Mouse (Mus musculus) brain, embryonic 14.5 days (tissue): ENCODE data around the gene Vmn1r131. TPM values are rescaled to one million over a fixed set of nuclear protein-coding genes. Genes with fewer than 3 reads are reported as not detected.
"Not testable (repeated sequence)": the region's sequence is repeated elsewhere in the genome, so short reads cannot be mapped to it uniquely, and the experiment has no call there.

Experiments
- DNase-seq: peaks from one replicate; pipeline ENCODE4 v3.0.0-alpha.2; 2011; ENCODE audit warnings: low read depth
- polyA plus RNA-seq: library from polyadenylated mRNA; depleted of rRNA; stranded (reverse); fragments of >200 nt; gene quantifications from 2 replicates; pipeline ENCODE4 v1.2.3, GENCODE M21; 2012; rRNA removed

Gene Vmn1r131
- not detected in 2 replicates for polyA plus RNA-seq

DNA sequence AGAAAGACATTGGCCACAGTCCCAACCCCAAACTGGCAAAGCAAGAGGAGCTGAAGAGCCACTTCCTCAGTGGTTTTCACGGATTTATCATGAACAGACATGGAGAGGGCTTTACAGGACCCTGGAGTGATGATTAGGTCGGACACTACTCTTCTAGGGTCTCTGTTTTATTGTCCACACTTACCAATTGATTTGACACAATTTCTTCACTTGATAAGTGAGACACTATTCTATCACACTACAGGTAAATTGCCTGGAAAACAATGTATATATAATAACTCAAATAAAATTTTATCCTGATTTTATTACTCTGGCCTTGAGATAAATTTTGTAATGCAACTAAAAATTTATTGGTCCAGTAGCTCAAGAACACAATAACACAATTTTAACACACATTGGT is at the start of gene Vmn1r131:
Vmn1r131 (minus strand) TSS at position 101 of the 400 bp plus-strand sequence.
- not testable (repeated sequence) for DNase-seq

DNA sequence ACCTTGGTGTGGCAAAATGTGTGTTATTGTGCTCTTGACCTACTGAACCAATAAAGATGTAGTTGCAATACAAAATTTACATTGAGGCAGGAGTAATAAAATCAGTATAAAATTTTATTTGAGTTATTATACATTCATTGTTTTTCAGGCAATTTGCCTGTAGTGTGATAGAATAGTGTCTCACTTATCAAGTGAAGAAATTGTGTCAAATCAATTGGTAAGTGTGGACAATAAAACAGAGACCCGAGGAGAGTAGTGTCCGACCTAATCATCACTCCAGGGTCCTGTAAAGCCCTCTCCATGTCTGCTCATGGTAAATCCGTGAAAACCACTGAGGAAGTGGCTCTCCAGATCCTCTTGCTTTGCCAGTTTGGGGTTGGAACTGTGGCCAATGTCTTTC is 34.4 kb downstream of the Vmn1r131 start, which contains the start of gene Vmn1r130:
Vmn1r130 (plus strand) TSS at position 301 of the 400 bp plus-strand sequence.
- DNase-seq = not testable (repeated sequence)

Other genes starting within 250 kb of the Vmn1r131 start
- gene Vmn1r126, start 244.6 kb downstream of the Vmn1r131 start, polyA plus RNA-seq = not detected in 2 replicates
- not detected in 2 replicates for gene Vmn1r127, start 226.2 kb downstream of the Vmn1r131 start, polyA plus RNA-seq
- not detected in 2 replicates for gene Vmn1r128, start 196.7 kb downstream of the Vmn1r131 start, polyA plus RNA-seq
- gene Vmn1r129, start 184.8 kb downstream of the Vmn1r131 start, polyA plus RNA-seq = not detected in 2 replicates
- gene Gm6882, start 113.3 kb downstream of the Vmn1r131 start, polyA plus RNA-seq = not detected in 2 replicates
- gene Vmn1r130, start 34.3 kb downstream of the Vmn1r131 start, polyA plus RNA-seq = not detected in 2 replicates
- not detected in 2 replicates for gene Vmn1r132, start 68.0 kb upstream of the Vmn1r131 start, polyA plus RNA-seq
- gene Gm4175, start 215.4 kb upstream of the Vmn1r131 start, polyA plus RNA-seq = not detected in 2 replicates